Mouse (Mus musculus): Measurements from ENCODE around the gene Sh3bp4.
A peak's percentile ranks its signal among the peaks of the same experiment; 100 is the strongest.

- TF ChIP-seq POLR2A (IDR thresholded peaks at IDR 0.05; ENCODE audit: borderline replicate concordance, extremely low read depth, insufficient read depth, insufficient read length, poor library complexity, severe bottlenecking) = no peak
- TF ChIP-seq CTCF (IDR thresholded peaks at IDR 0.05; ENCODE audit: borderline replicate concordance, extremely low read depth, insufficient read depth, insufficient read length) = peak; percentile 20; the same call in 1 of the 2 replicates
Observed at GRCm38 (mm10) chr1:89127163-89127562, 56.9 kb downstream of the Sh3bp4 start.
